Mouse (Mus musculus) heart, postnatal 10 days (tissue): ENCODE data around the gene Mup1. TPM values are rescaled to one million over a fixed set of nuclear protein-coding genes. Genes with fewer than 3 reads are reported as not detected.
"Not testable (repeated sequence)": the region's sequence is repeated elsewhere in the genome, so short reads cannot be mapped to it uniquely, and the experiment has no call there.

ENCODE experiments used
- DNase-seq, 2 experiments: peaks; one replicate each; pipeline ENCODE4 v3.0.0; 2021
- intact Hi-C: fragments of 180-260 bp; cut with DNase I; formaldehyde crosslinking; loops from one replicate; pipeline ENCODE4 v1.15.1; 2025
- total RNA-seq, 2 experiments: library from RNA; stranded (reverse); gene quantifications; 2 replicates each; pipeline ENCODE4 v1.2.3; 2021

The Mup1 gene
- not detected for total RNA-seq

- intact Hi-C loops, DNase-seq: not testable (repeated sequence)
These were observed at the start of gene Mup1 for GRCm38 (mm10) chr4:60501860-60502259. Mup1 (minus strand) TSS chr4:60501960.

Other genes with a start within 250 kb of the Mup1 start
- gene Mup9, start 80.0 kb downstream of the Mup1 start, total RNA-seq, result not detected
- gene Mup10, start 80.2 kb upstream of the Mup1 start, total RNA-seq, result not detected
- gene Mup11, start 160.5 kb upstream of the Mup1 start, total RNA-seq, result not detected
- gene Mup12, start 239.4 kb upstream of the Mup1 start, total RNA-seq, result not detected